Mouse (Mus musculus) left cerebral cortex, adult 9 months (tissue): ENCODE measurements at regions not wholly inside any gene's neighbourhood (a gene's known extent, or its start where the extent isn't known, plus 50 kb on each side); places are given as distances from the start of the nearest gene placed in this dataset.

Source experiments
- DNase-seq, 2 experiments: peaks; one replicate each; pipeline ENCODE4 v3.0.0; 2022; ENCODE audit warnings: low spot score in 2 of 2

- peak; percentile 30 to 31 for DNase-seq
These were observed 389.4 kb downstream of the Plk2 start for GRCm38 (mm10) chr13:110784162-110784785.

- no peak for DNase-seq
These were observed 390.0 kb downstream of the Plk2 start for GRCm38 (mm10) chr13:110784822-110785221.

GRCm38 (mm10) chr13:110798313-110798712, 403.5 kb downstream of the Plk2 start:
- DNase-seq, result no peak

- DNase-seq, result no peak
These were observed 408.0 kb downstream of the Plk2 start for GRCm38 (mm10) chr13:110802841-110803240.

GRCm38 (mm10) chr13:110812401-110812800, 417.6 kb downstream of the Plk2 start:
- DNase-seq, result no peak

- DNase-seq, result no peak
These were observed 419.2 kb downstream of the Plk2 start for GRCm38 (mm10) chr13:110814066-110814465.

GRCm38 (mm10) chr13:110819301-110819862, 424.5 kb downstream of the Plk2 start:
- DNase-seq, result no peak

GRCm38 (mm10) chr13:110824878-110825277, 429.9 kb upstream of the Actbl2 start:
- DNase-seq, result no peak

- no peak for DNase-seq
These were observed 422.4 kb upstream of the Actbl2 start for GRCm38 (mm10) chr13:110832442-110832841.

- no peak for DNase-seq
These were observed 417.9 kb upstream of the Actbl2 start for GRCm38 (mm10) chr13:110836936-110837335.

GRCm38 (mm10) chr13:110841949-110842348, 412.9 kb upstream of the Actbl2 start:
- DNase-seq, result peak in 1 of 2 experiments; percentile 12

GRCm38 (mm10) chr13:110845695-110846094, 409.1 kb upstream of the Actbl2 start:
- DNase-seq, result peak in 1 of 2 experiments; percentile 10

GRCm38 (mm10) chr13:110852996-110853727, 401.7 kb upstream of the Actbl2 start:
- no peak for DNase-seq

- no peak for DNase-seq
These were observed 400.6 kb upstream of the Actbl2 start for GRCm38 (mm10) chr13:110854213-110854612.

GRCm38 (mm10) chr13:110865902-110866512, 388.8 kb upstream of the Actbl2 start:
- no peak for DNase-seq

GRCm38 (mm10) chr13:110866713-110867112, 388.1 kb upstream of the Actbl2 start:
- no peak for DNase-seq

- no peak for DNase-seq
These were observed 383.6 kb upstream of the Actbl2 start for GRCm38 (mm10) chr13:110871125-110871775.

GRCm38 (mm10) chr13:110871776-110872135, 383.1 kb upstream of the Actbl2 start:
- DNase-seq, result no peak

GRCm38 (mm10) chr13:110881573-110881972, 373.2 kb upstream of the Actbl2 start:
- no peak for DNase-seq

GRCm38 (mm10) chr13:110882173-110882572, 372.6 kb upstream of the Actbl2 start:
- DNase-seq, result peak; percentile 30 to 63

GRCm38 (mm10) chr13:110882661-110883172, 372.1 kb upstream of the Actbl2 start:
- peak; percentile 48 to 63 for DNase-seq

GRCm38 (mm10) chr13:110893909-110894308, 360.9 kb upstream of the Actbl2 start:
- DNase-seq, result no peak
